Mouse (Mus musculus): ENCODE measurements at regions not wholly inside any gene's neighbourhood (a gene's known extent, or its start where the extent isn't known, plus 50 kb on each side); places are given as distances from the start of the nearest gene placed in this dataset.
A peak's percentile ranks its signal among the peaks of the same experiment; 100 is the strongest.
"Not testable (repeated sequence)": the region's sequence is repeated elsewhere in the genome, so short reads cannot be mapped to it uniquely, and the experiment has no call there.

DNA sequence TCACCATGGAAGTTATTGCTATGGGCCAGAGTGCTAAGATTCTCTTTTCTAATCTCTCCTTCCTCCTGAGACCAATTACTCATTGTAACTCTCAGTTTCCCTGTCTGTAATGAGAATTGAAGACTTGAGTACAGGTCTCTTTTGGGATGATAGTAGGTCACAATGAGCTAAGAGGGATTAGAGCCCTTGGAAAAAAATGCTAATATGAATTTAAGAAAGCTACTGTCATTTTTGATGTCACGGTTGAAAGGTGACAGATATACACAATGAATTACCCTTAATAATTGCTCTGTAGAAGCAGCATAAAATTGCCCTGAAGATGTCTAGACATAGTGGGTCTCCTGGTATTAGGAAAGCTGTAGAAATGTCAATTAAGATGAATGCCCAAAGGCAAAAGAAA, 178.2 kb downstream of the Kcna4 start:
- no peak for DNase-seq (ENCODE audit: low read depth, low spot score)

- no peak for DNase-seq (ENCODE audit: low read depth, low spot score)
Measured at GRCm38 (mm10) chr2:107503646-107504379, 213.4 kb downstream of the Kcna4 start.

DNA sequence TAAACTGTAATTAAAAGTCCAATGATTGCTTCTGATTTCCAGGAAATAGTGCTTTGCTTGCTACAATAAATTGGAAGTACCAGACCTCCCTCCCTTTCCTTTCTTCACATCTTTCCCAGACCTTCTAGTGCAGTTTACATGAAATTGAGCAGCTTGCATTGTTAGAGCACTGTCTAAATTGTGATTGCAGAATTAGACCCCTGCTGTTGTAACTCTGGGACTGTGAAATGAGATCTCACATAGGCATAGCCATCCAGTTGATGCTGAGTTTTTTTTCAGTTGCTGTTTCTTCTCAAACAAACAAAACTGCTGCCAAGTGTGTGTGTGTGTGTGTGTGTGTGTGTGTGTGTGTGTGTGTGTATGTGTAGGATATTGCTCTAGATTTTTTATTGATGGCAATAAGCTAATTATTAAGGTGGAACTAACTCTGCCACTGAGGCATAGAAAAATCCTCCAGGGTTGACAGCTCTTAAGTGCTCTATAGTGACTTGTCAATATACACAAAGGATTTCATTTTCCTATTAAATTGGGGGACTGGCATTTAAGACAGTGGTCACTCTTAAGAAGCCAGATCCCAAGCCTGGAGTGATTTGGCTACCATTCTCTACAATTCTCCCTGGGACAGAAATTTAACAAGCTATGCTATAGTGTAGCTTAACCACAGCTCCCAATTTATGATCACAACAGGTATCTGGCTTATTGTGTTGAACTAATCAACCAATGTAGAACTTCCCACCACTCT, 217.2 kb downstream of the Kcna4 start:
- no peak for DNase-seq (ENCODE audit: low read depth, low spot score)

- not testable (repeated sequence) for DNase-seq (ENCODE audit: low read depth, low spot score)
Measured at GRCm38 (mm10) chr2:107515486-107515885, 225.0 kb downstream of the Kcna4 start.

- DNase-seq (ENCODE audit: low read depth, low spot score): no peak
Measured at GRCm38 (mm10) chr2:107518107-107518506, 227.7 kb downstream of the Kcna4 start.

GRCm38 (mm10) chr2:107518759-107519158, 228.3 kb downstream of the Kcna4 start:
- no peak for DNase-seq (ENCODE audit: low read depth, low spot score)

DNA sequence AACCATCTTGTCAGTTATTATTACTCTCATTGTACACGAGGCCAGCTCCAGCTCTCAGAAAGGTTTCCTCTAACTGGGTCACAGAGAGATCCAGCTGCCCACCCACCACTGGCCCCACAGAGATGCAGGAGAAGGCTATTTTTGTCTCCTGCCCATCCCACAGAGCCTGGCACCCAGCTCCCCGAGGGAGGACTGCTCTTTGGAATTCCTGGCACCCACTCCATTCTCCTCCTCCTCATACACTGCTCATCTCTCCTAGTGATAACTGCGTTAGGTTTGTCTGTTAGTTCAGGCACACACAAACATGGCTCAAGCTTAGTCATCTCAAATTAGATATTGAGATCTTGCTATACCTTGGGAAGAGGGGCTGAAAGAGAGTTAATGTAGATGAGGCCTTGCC, 228.9 kb downstream of the Kcna4 start:
- DNase-seq (ENCODE audit: low read depth, low spot score): no peak

DNA sequence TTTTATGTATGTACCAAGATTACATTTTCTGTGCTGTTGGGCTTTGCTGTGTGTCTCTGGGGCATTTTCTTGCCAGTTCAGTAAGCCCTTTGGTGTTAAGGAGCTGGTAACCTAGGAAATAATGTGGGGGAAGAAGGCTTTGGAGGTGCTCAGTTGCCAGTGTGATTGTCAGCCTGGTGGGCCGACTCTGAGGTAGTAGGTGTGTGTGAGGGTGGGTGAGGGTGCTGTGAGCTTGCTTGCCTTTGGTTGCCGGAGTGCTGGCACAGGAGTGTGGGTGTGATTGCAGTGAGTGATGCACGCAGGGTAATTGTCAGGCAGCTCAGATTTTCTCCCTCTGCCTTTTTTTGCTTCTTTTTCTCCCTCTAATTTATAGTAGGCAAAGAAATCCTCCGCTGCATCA, 229.3 kb downstream of the Kcna4 start:
- no peak for DNase-seq (ENCODE audit: low read depth, low spot score)

DNA sequence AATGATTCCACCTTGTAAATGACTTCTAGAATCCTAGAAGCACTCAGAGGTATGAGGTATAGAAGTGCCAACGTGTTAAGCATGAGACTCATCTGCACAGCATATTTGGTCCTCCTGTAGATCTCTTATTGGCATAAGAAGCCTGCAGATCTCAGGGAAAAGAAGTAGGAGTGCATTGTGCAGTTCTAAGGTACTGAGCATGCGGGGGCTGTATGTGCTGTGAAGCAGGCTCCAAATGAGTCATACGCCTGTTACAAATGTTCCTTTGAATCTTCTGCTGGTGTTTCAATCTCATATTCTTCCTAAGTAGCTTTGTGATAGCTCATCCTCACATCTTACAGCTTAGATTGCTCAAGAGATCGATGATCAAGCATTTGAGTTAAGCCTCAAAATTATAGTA, 252.7 kb downstream of the Kcna4 start:
- DNase-seq (ENCODE audit: low read depth, low spot score): no peak

DNA sequence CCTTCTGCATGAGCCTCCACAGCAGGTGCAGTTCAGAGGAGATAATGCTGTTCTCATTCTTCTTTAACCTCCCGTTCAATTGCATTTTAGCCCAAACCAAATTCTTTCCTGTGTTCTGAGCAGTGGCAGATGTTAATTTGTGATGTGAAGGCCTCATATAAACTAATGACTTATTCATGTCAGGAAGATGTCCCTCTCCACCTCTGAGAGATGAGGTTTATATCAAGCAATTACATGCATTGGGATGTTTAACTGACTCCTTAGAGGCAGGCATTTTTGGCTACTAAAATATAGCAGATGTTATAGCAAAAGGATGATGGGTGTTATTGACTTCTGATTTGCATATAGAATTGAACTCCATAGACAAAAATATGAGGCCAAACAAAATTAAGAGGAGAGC, 262.1 kb downstream of the Kcna4 start:
- DNase-seq (ENCODE audit: low read depth, low spot score): no peak

GRCm38 (mm10) chr2:107556239-107556638, 265.8 kb downstream of the Kcna4 start:
- no peak for DNase-seq (ENCODE audit: low read depth, low spot score)

- DNase-seq (ENCODE audit: low read depth, low spot score): no peak
Measured at GRCm38 (mm10) chr2:107569618-107570017, 279.2 kb downstream of the Kcna4 start.

- DNase-seq (ENCODE audit: low read depth, low spot score): no peak
Measured at GRCm38 (mm10) chr2:107609872-107610559, 319.6 kb downstream of the Kcna4 start.

DNA sequence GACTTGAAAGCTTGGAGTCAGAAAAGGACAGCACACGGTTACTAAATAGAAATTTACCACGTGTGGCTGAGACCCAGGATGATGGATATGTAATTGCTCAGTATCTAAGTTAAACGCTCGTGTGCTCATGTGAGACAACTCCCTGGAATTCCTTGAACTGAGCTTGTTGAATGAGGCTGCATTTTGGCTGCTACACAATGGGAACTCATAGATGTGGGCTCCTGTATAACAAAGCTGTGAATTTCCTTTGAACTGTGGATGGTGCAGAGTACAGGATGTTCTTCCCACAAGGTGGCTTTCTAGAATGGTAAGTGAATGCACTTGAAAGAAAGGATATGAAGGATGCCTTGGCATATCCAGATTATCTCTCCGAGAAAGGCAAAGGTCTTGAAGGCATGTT, 321.4 kb downstream of the Kcna4 start:
- no peak for DNase-seq (ENCODE audit: low read depth, low spot score)

DNA sequence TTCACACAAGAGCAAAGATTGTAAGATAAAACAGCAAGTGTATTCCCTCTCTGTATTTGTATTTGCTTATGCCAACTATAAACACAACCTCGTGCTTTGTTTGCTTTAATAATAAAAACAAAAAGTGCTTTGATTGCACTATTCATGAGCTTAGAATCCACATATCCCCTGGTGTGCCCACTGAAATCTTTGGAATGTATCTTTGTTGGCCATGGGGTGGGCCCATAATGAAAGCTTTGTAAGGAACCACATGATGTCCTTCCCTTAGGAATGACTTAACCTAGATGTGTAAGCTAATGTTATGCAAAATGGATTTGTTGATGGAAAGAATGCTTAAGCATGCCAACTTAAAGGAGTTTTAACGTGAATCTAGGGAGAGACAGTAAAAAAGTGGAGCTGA, 321.8 kb downstream of the Kcna4 start:
- no peak for DNase-seq (ENCODE audit: low read depth, low spot score)

GRCm38 (mm10) chr2:107614715-107615114, 324.3 kb downstream of the Kcna4 start:
- DNase-seq (ENCODE audit: low read depth, low spot score): no peak

DNA sequence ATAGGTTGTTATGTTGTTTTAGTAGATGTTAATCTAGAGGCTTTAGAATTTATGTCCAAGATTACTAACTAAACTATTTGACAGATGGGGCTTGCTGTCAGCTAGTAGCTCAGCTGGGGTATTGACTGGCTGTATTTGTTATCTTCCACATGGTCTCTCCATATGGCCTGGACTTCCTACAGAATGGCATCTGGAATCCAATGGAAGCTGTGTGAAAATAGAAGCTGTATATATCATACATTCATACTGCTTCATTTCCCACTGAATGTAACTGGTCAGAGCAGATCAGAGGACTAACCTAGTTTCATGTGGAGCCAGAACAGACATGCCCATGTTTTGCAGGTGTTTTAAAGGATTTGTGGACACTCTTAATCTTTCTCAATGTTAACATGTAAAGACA, 337.0 kb downstream of the Kcna4 start:
- DNase-seq (ENCODE audit: low read depth, low spot score): peak; percentile 0

DNA sequence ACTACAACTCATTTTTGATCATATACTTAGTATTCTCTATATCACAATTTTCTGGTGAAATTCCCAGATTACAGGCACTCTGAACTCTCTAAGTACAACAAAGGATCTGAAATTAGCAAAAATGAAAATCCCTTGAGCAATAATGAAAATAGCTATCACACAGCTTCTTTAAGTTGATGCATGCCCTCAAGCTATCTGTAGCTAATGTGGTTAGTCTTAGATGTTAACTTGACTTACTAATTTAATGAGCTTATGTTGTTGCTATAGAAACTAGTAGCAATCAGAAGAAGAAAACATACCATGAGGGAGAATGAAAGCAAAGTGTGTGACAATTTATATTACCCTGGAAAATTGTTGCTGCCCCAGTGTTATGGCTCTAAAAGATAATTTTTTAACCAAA, 368.7 kb downstream of the Kcna4 start:
- no peak for DNase-seq (ENCODE audit: low read depth, low spot score)
